Mouse (Mus musculus) embryonic fibroblast, embryonic 13.5 days (primary cell): ENCODE measurements around the gene Kirrel3. TPM values are rescaled to one million over a fixed set of nuclear protein-coding genes. Genes with fewer than 3 reads are reported as not detected.

ENCODE experiments used
- H3K27ac ChIP-seq: 2 replicates; pipeline ENCODE4 v1.5.1; 2012; ENCODE audit warnings: low read length, control low read depth, inconsistent platforms; ENCODE audit not compliant: insufficient read depth
- H3K4me1 ChIP-seq: 2 replicates; pipeline ENCODE4 v1.6.1; 2011; ENCODE audit warnings: low read length; ENCODE audit not compliant: control insufficient read depth, insufficient read depth
- H3K4me3 ChIP-seq: 2 replicates; pipeline ENCODE4 v1.5.1; 2011; ENCODE audit warnings: mild to moderate bottlenecking, control low read depth, low read length; ENCODE audit not compliant: insufficient read depth
- CTCF ChIP-seq: IDR thresholded peaks from 2 replicates; pipeline ENCODE4 v1.5.1; 2011; ENCODE audit warnings: mild to moderate bottlenecking, control low read depth, low read length, moderate library complexity, borderline replicate concordance; ENCODE audit not compliant: insufficient read depth
- POLR2A ChIP-seq: IDR thresholded peaks from 2 replicates; pipeline ENCODE4 v1.6.1; 2011; ENCODE audit warnings: low read depth, mild to moderate bottlenecking, control low read depth, low read length, moderate library complexity
- polyA plus RNA-seq: library from polyadenylated mRNA; stranded (reverse); fragments of >200 nt; gene quantifications from 2 replicates; pipeline ENCODE4 v1.2.4, GENCODE M21; 2011; ENCODE audit warnings: low read depth; ENCODE audit not compliant: missing spikeins, insufficient read length

Kirrel3 gene
- polyA plus RNA-seq, 1 experiment, result 0.97 TPM

- peak overlapping the region; percentile 74 for H3K27ac ChIP-seq
- peaks cover 18% of the 10 kb centered on the region for H3K4me1 ChIP-seq
Measured at GRCm38 (mm10) chr9:34942996-34943395, 457.3 kb downstream of the Kirrel3 start.

GRCm38 (mm10) chr9:34945301-34945700 is 459.6 kb downstream of the Kirrel3 start:
- TF ChIP-seq CTCF, result no peak
- H3K27ac ChIP-seq, result no peak overlapping the region
- H3K4me3 ChIP-seq, result no peak overlapping the region
- peaks cover 24% of the 10 kb centered on the region for H3K4me1 ChIP-seq

More at GRCm38 (mm10) chr9:34942996-34943395, 457.3 kb downstream of the Kirrel3 start:
- no peak overlapping the region for H3K4me3 ChIP-seq
- TF ChIP-seq CTCF (no peak), POLR2A (no peak)

DNA sequence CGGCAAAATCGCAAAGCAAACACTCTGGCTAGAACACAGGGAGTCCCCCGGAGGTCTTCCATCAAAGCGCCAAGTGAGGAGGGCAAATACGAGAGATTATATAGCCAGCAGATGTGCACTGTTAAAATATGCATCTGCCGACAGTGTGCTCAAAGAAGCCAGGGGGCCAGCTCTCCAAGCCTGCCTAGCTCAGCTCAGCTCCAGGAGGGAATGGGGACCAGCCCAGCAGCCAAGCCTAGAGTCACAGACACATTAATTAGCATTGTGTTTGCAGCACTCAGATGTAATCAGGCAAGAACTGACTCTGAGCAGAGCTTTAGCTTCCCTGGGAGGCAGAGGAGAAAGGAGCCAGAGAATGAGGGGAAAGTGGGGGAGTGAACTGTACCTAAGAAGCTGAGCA is 461.6 kb downstream of the Kirrel3 start:
- Histone ChIP-seq H3K27ac (peak overlapping the region; percentile 76), H3K4me1 (peaks cover 24% of the 10 kb centered on the region), H3K4me3 (no peak overlapping the region)
- TF ChIP-seq POLR2A, result no peak
- no peak for TF ChIP-seq CTCF

DNA sequence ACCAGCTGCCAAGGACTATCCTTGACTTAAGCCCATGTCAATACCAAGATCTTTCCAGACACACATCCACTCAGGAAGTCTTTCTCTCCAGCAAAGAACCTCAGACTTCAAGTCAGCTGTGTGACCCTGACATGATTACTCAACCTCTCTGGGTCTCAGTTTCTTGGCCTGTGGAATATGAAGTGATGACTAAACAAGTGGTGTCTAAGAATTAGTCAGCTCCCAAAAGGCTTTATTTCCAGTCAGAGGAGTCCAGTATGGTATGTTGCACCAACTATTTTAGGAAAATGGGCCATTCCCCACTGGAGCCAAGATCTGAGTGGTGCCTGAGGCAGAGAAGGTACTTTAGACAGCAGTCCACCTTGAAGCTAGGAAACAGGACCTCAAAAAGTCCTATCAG is 462.0 kb downstream of the Kirrel3 start:
- no peak overlapping the region for H3K4me3 ChIP-seq
- peak overlapping the region; percentile 80 for H3K27ac ChIP-seq
- TF ChIP-seq CTCF (no peak), POLR2A (no peak)
- H3K4me1 ChIP-seq, result peaks cover 22% of the 10 kb centered on the region

DNA sequence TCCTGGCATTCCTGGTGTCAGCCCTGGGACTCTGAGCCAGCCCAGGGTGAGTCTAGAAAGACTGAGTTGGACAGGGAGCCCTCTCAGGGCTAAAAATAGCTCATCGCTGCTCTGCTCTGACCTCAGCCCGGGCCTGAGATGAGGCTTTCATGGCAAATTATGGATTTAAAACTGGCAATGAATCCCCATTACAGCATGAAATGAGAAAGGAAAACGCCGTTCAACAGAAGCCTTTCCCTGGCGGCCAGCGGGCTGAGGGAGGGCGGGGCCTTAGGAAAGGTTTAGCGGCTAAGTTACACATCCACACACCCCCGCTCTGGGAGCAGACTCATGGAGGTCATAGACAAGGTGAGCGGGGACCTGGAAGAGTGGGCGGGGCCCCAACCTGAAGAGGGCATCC is 467.7 kb downstream of the Kirrel3 start:
- Histone ChIP-seq H3K27ac (no peak overlapping the region), H3K4me3 (no peak overlapping the region), H3K4me1 (peaks cover 8% of the 10 kb centered on the region)
- no peak for TF ChIP-seq CTCF
- no peak for TF ChIP-seq POLR2A

- no peak overlapping the region for H3K27ac ChIP-seq
- TF ChIP-seq CTCF (no peak), POLR2A (no peak)
- H3K4me1 ChIP-seq, result 0 out of 2 replicates have a peak, but pooled peaks cover 4% of the 10 kb centered on the region
- no peak overlapping the region for H3K4me3 ChIP-seq
Measured at GRCm38 (mm10) chr9:34954212-34954611, 468.5 kb downstream of the Kirrel3 start.

GRCm38 (mm10) chr9:34956512-34956911 is 470.8 kb downstream of the Kirrel3 start:
- H3K4me3 ChIP-seq, result no peak overlapping the region
- H3K27ac ChIP-seq, result no peak overlapping the region
- H3K4me1 ChIP-seq, result 0 out of 2 replicates have a peak, but pooled peaks cover 4% of the 10 kb centered on the region
- no peak for TF ChIP-seq POLR2A

- Histone ChIP-seq H3K4me3 (no peak overlapping the region), H3K27ac (no peak overlapping the region), H3K4me1 (0 out of 2 replicates have a peak, but pooled peaks cover 4% of the 10 kb centered on the region)
- TF ChIP-seq POLR2A, result no peak
- TF ChIP-seq CTCF, result no peak
Measured at GRCm38 (mm10) chr9:34957691-34958090, 472.0 kb downstream of the Kirrel3 start.

DNA sequence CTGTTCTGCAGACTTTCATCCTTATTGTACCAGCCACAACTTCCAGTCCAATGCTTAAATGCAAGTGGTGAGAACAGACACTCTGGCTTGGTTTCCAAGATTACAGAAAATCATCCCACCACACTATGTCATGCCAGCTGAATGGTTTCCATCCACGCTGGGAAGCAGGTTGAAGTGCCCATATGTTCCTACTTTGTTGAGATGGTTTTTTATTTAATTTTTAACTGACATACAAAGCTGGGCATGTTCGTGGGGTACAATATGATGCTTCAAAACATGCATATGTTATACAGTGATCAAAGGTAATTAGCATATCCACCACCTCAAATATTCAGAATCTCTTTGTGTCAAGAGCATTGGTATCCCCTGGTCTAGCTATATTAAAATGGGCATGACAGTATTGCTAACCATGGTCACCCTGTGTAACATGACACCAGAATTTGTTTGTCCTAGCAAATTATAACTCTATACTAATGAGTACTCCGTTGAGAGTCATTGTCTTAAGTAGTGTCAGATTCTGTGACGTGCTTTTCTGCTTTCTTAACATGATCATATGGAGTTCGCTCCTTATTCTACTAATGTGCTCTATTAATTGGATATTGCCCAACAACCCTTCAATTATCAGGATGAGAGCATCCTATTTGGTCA is 472.6 kb downstream of the Kirrel3 start:
- TF ChIP-seq CTCF, result no peak
- TF ChIP-seq POLR2A, result no peak

DNA sequence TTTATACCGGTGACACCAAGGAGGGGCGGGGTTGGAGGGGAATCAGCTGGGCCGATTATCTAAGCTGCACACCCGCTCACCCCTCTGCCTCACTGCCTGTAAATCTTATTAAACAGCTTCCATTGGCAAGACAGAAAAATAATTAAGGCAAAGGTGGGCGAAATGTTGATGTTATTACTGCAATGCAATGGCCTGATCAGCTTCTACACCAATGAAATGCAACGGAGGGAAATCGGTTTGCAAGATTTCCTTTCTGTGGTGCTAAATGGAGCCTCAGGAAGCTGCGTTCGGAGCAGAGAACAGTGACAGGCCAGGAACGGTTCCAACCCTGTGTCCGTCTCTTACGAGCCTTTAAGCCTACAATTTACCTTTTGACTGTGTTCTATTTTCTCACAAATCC is 475.0 kb downstream of the Kirrel3 start:
- Histone ChIP-seq H3K27ac (no peak overlapping the region), H3K4me3 (no peak overlapping the region), H3K4me1 (no peaks in the 10 kb centered on the region)
- TF ChIP-seq CTCF, result no peak
- TF ChIP-seq POLR2A, result no peak

More for the DNA sequence above, 472.6 kb downstream of the Kirrel3 start:
- Histone ChIP-seq H3K4me1 (0 out of 2 replicates have a peak, but pooled peaks cover 4% of the 10 kb centered on the region), H3K4me3 (no peak overlapping the region), H3K27ac (no peak overlapping the region)
